Mouse (Mus musculus): ENCODE data around the gene Specc1.

DNA sequence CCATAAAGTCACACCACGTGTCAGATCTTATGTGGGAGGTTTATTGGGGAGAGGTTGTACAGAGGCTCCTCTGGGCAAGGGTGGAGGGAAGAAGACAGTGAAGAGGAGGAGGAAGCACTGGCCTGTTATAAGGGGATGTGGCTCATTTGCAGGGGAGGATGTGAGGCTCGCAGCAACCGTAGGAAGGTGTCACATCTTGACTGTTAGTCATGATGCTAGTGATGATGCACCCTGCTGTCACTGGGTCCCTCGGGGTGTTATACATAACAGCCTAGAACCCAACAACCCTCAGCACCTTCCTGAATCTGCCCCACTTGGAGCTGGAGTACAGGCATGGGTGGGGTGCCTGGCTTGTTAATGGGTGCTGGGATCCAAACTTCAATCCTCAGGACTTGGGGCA lies 94.9 kb downstream of the Specc1 start:
- TF ChIP-seq MAFK (IDR thresholded peaks at IDR 0.05; ENCODE audit: borderline replicate concordance, low read depth, low read length) = no peak
- TF ChIP-seq CTCF (IDR thresholded peaks at IDR 0.05 in 2 of 3, conservative IDR thresholded peaks at IDR 0.05 in 1 of 3; ENCODE audit: control insufficient read depth in 1 of 3, insufficient read depth in 1 of 3, low read depth in 2 of 3, low read length in 3 of 3, poor library complexity in 1 of 3, severe bottlenecking in 1 of 3) = no peak
- no peak for TF ChIP-seq TBP (IDR thresholded peaks at IDR 0.05; ENCODE audit: low read depth, low read length)
- TF ChIP-seq NRF1 (IDR thresholded peaks at IDR 0.05; ENCODE audit: insufficient read depth, low read depth, low read length, poor library complexity, severe bottlenecking) = no peak
- no peak for TF ChIP-seq UBTF (IDR thresholded peaks at IDR 0.05; ENCODE audit: borderline replicate concordance, insufficient read depth, low read depth, low read length)
- no peak for TF ChIP-seq POLR2AphosphoS5 (IDR thresholded peaks at IDR 0.05; ENCODE audit: borderline replicate concordance, low read depth, low read length)
- no peak for TF ChIP-seq POLR2A (IDR thresholded peaks at IDR 0.05; ENCODE audit: control insufficient read depth in 1 of 2, insufficient read depth in 1 of 2, low read depth in 1 of 2, low read length in 2 of 2, poor library complexity in 1 of 2)
- TF ChIP-seq POLR2AphosphoS2 (IDR thresholded peaks at IDR 0.05; ENCODE audit: low read length) = no peak
- no peak for TF ChIP-seq GATA1 (IDR thresholded peaks at IDR 0.05; ENCODE audit: low read depth, low read length)
- no peak for TF ChIP-seq ELF1 (IDR thresholded peaks at IDR 0.05; ENCODE audit: low read depth, low read length)
- no peak for TF ChIP-seq SMC3 (IDR thresholded peaks at IDR 0.05; ENCODE audit: low read depth, low read length)
- TF ChIP-seq ZC3H11A (IDR thresholded peaks at IDR 0.05; ENCODE audit: low read depth, low read length) = no peak
- TF ChIP-seq ZNF384 (IDR thresholded peaks at IDR 0.05; ENCODE audit: low read depth, low read length) = no peak
- TF ChIP-seq EP300 (IDR thresholded peaks at IDR 0.05; ENCODE audit: low read depth in 1 of 2, low read length in 2 of 2) = no peak
